Mouse (Mus musculus) stomach, postnatal 0 days (tissue): ENCODE measurements around the gene Gm20604.

Experiments used
- CTCF ChIP-seq: IDR thresholded peaks from 2 replicates; pipeline ENCODE4 v1.5.1; 2016; ENCODE audit warnings: antibody characterized with exemption, low read depth, mild to moderate bottlenecking, moderate library complexity
- EP300 ChIP-seq: optimal IDR thresholded peaks from 2 replicates; pipeline ENCODE3; 2016; ENCODE audit warnings: antibody characterized with exemption

DNA sequence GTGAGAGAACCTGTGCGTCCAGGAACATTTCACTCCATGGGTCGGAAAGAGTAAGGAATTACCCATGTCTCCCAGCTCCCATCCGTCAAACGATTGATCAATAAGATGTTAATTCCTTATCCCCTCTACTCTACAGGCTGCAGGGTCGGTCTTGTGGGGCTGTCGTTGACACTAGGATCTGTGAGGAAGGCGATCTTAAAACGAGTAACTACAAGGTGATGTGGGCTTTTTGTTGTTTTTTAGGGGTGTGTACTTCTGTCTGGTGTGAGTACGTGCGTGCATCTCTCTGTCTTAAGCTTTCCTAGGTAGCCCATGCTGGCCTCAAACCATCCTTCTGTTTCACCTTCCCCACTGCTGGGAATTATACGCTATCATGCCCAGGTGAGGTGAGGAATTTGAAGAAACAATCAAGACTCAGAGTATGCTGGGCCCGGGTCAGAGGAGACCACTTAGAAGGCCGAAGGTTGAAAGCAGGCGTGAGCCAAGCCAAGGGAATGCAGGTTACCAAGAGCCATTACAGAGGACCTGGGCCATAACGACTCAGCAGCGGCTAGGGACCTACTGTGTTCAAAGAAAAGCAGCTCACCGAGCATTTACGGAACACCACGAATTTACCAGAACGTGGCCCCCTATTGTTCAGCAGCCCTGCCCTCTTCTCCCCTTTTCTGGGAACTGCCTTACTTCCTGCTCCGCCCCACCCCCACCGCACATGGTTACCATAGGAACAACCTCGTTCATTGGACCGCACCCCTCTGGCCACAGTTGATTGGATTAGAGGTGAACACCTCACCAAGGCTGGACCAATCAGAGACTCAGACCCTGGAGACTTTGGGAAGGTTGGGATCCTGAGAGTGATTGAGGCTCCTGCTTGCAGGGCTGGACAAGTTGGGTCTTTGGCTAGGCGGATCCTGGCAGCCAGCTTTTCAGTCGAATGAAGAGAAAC lies 28.3 kb downstream of the Gm20604 start:
- TF ChIP-seq CTCF: no peak
- no peak for TF ChIP-seq EP300
